Mouse (Mus musculus): ENCODE measurements around the gene Slc8a2. TPM values are rescaled to one million over a fixed set of nuclear protein-coding genes. Genes with fewer than 3 reads are reported as not detected.

The Slc8a2 gene
- total and polyA plus RNA-seq, 2 experiments from 2014 or later, result 1.1 to 76.0 TPM

- ATAC-seq (ENCODE audit: low FRiP score), result no peak
- no peak for DNase-seq (ENCODE audit: low spot score)
These were observed 64.1 kb downstream of the Slc8a2 start for GRCm38 (mm10) chr7:16193702-16194101.

GRCm38 (mm10) chr7:16196616-16197015, 67.0 kb downstream of the Slc8a2 start:
- Histone ChIP-seq H3K27me3 (ENCODE audit: insufficient read depth, low read length) (no peaks in the 10 kb centered on the region), H3K4me1 (ENCODE audit: insufficient read depth, low read length) (no peaks in the 10 kb centered on the region), H3K27ac (ENCODE audit: low read depth, low read length) (no peak overlapping the region), H3K9me3 (ENCODE audit: low read length) (no peaks in the 10 kb centered on the region), H3K4me2 (ENCODE audit: low read depth, low read length, poor library complexity, severe bottlenecking) (no peak overlapping the region), H3K4me3 (ENCODE audit: low read depth, low read length) (no peak overlapping the region), H3K9ac (replicated peaks; ENCODE audit: low read length, poor library complexity, severe bottlenecking) (no peak overlapping the region), H3K36me3 (ENCODE audit: insufficient read depth, low read length) (peaks cover 33% of the 10 kb centered on the region)
- no peak for TF ChIP-seq CTCF (IDR thresholded peaks at IDR 0.05)
- DNase-seq (ENCODE audit: low spot score) (no peak), ATAC-seq (ENCODE audit: low FRiP score) (no peak)
- 64% methylated on average over 6 of the region's 6 CpGs for WGBS

More at GRCm38 (mm10) chr7:16193702-16194101, 64.1 kb downstream of the Slc8a2 start:
- Histone ChIP-seq H3K27ac (ENCODE audit: low read depth, low read length) (no peak overlapping the region), H3K4me1 (ENCODE audit: insufficient read depth, low read length) (no peaks in the 10 kb centered on the region), H3K4me2 (ENCODE audit: low read depth, low read length, poor library complexity, severe bottlenecking) (no peak overlapping the region), H3K9me3 (ENCODE audit: low read length) (no peaks in the 10 kb centered on the region), H3K4me3 (ENCODE audit: low read depth, low read length) (no peak overlapping the region), H3K36me3 (ENCODE audit: insufficient read depth, low read length) (peaks cover 8% of the 10 kb centered on the region), H3K9ac (replicated peaks; ENCODE audit: low read length, poor library complexity, severe bottlenecking) (no peak overlapping the region), H3K27me3 (ENCODE audit: insufficient read depth, low read length) (no peaks in the 10 kb centered on the region)
- no peak for TF ChIP-seq CTCF (IDR thresholded peaks at IDR 0.05)
- 63% methylated on average over 3 of the region's 3 CpGs for WGBS

GRCm38 (mm10) chr7:16197166-16197565, 67.5 kb downstream of the Slc8a2 start:
- no peak for TF ChIP-seq CTCF (IDR thresholded peaks at IDR 0.05)
- WGBS, result 87% methylated on average over 5 of the region's 5 CpGs
- no peaks in the 10 kb centered on the region for H3K9me3 ChIP-seq (ENCODE audit: low read length)
- no peak overlapping the region for H3K4me2 ChIP-seq (ENCODE audit: low read depth, low read length, poor library complexity, severe bottlenecking)
- ATAC-seq (ENCODE audit: low FRiP score) (no peak), DNase-seq (ENCODE audit: low spot score) (no peak)
- no peaks in the 10 kb centered on the region for H3K27me3 ChIP-seq (ENCODE audit: insufficient read depth, low read length)
- H3K4me3 ChIP-seq (ENCODE audit: low read depth, low read length), result no peak overlapping the region
- H3K4me1 ChIP-seq (ENCODE audit: insufficient read depth, low read length), result no peaks in the 10 kb centered on the region
- no peak overlapping the region for H3K27ac ChIP-seq (ENCODE audit: low read depth, low read length)
- H3K9ac ChIP-seq (replicated peaks; ENCODE audit: low read length, poor library complexity, severe bottlenecking), result no peak overlapping the region
- H3K36me3 ChIP-seq (ENCODE audit: insufficient read depth, low read length), result peaks cover 33% of the 10 kb centered on the region

- WGBS, result 92% methylated on average over 11 of the region's 11 CpGs
- DNase-seq (ENCODE audit: low spot score) (no peak), ATAC-seq (ENCODE audit: low FRiP score) (no peak)
- Histone ChIP-seq H3K9ac (replicated peaks; ENCODE audit: low read length, poor library complexity, severe bottlenecking) (no peak overlapping the region), H3K27me3 (ENCODE audit: insufficient read depth, low read length) (no peaks in the 10 kb centered on the region), H3K4me2 (ENCODE audit: low read depth, low read length, poor library complexity, severe bottlenecking) (no peak overlapping the region), H3K4me3 (ENCODE audit: low read depth, low read length) (no peak overlapping the region), H3K4me1 (ENCODE audit: insufficient read depth, low read length) (no peaks in the 10 kb centered on the region), H3K9me3 (ENCODE audit: low read length) (no peaks in the 10 kb centered on the region), H3K27ac (ENCODE audit: low read depth, low read length) (no peak overlapping the region), H3K36me3 (ENCODE audit: insufficient read depth, low read length) (peaks cover 46% of the 10 kb centered on the region)
- TF ChIP-seq CTCF (IDR thresholded peaks at IDR 0.05), result no peak
These were observed 68.9 kb downstream of the Slc8a2 start for GRCm38 (mm10) chr7:16198540-16198939.

- no peak overlapping the region for H3K27ac ChIP-seq (ENCODE audit: low read depth, low read length)
- H3K27me3 ChIP-seq (ENCODE audit: insufficient read depth, low read length), result no peaks in the 10 kb centered on the region
- no peak for DNase-seq (ENCODE audit: low spot score)
- H3K4me3 ChIP-seq (ENCODE audit: low read depth, low read length), result no peak overlapping the region
- H3K9ac ChIP-seq (replicated peaks; ENCODE audit: low read length, poor library complexity, severe bottlenecking), result no peak overlapping the region
- no peak for TF ChIP-seq CTCF (IDR thresholded peaks at IDR 0.05)
- H3K9me3 ChIP-seq (ENCODE audit: low read length), result no peaks in the 10 kb centered on the region
- peaks cover 72% of the 10 kb centered on the region for H3K36me3 ChIP-seq (ENCODE audit: insufficient read depth, low read length)
- no peak for ATAC-seq (ENCODE audit: low FRiP score)
- H3K4me1 ChIP-seq (ENCODE audit: insufficient read depth, low read length), result no peaks in the 10 kb centered on the region
- H3K4me2 ChIP-seq (ENCODE audit: low read depth, low read length, poor library complexity, severe bottlenecking), result no peak overlapping the region
- WGBS, result 87% methylated on average over 6 of the region's 6 CpGs
These were observed 71.5 kb downstream of the Slc8a2 start for GRCm38 (mm10) chr7:16201136-16201535.

GRCm38 (mm10) chr7:16202756-16203504, 73.3 kb downstream of the Slc8a2 start:
- Histone ChIP-seq H3K27me3 (ENCODE audit: insufficient read depth, low read length) (no peaks in the 10 kb centered on the region), H3K36me3 (ENCODE audit: insufficient read depth, low read length) (peaks cover 85% of the 10 kb centered on the region), H3K4me2 (ENCODE audit: low read depth, low read length, poor library complexity, severe bottlenecking) (no peak overlapping the region), H3K9me3 (ENCODE audit: low read length) (no peaks in the 10 kb centered on the region), H3K9ac (replicated peaks; ENCODE audit: low read length, poor library complexity, severe bottlenecking) (no peak overlapping the region), H3K4me1 (ENCODE audit: insufficient read depth, low read length) (no peaks in the 10 kb centered on the region), H3K4me3 (ENCODE audit: low read depth, low read length) (no peak overlapping the region), H3K27ac (ENCODE audit: low read depth, low read length) (no peak overlapping the region)
- no peak for TF ChIP-seq CTCF (IDR thresholded peaks at IDR 0.05)
- 79% methylated on average over 15 of the region's 15 CpGs for WGBS
- no peak for DNase-seq (ENCODE audit: low spot score)
- no peak for ATAC-seq (ENCODE audit: low FRiP score)
